Mouse (Mus musculus) adrenal gland, postnatal 36 days (tissue): ENCODE results near the gene Eif3g. TPM values are rescaled to one million over a fixed set of nuclear protein-coding genes. Genes with fewer than 3 reads are reported as not detected.

ENCODE experiments used
- DNase-seq, 2 experiments: peaks; one replicate each; pipeline ENCODE4 v3.0.0; 2021; ENCODE audit warnings: mixed read lengths in 1 of 2
- microRNA-seq: library from miRNA; unstranded; fragments of <30 nt; microRNA quantifications from one replicate; pipeline ENCODE4 v1.2.0, GENCODE M21; 2021
- total RNA-seq, 2 experiments: library from RNA; stranded (reverse); gene quantifications; 2 replicates each; pipeline ENCODE4 v1.2.3; 2021

Eif3g gene
- total RNA-seq, 2 experiments from 2014 or later, result 154 to 178 TPM

DNA sequence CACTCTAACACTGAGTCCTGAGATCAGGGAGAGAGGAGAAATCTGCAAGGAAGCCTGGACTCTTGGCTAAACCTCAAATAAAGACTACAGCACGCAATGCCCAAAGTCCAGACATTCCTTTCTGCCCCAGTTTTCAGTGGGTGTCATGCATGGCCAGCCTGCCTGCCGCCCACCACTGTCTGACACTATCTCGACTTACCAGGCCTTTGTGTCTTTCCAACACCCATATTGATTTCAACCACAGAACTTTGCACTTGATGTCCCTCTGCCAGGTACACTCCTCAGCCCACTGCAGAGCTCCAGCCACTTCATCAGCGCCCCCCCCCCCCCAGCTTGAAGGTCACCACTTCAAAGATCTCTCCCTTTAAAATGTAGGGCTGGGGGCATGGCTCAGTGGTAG is 36.2 kb downstream of the Eif3g start:
- no peak for DNase-seq

DNA sequence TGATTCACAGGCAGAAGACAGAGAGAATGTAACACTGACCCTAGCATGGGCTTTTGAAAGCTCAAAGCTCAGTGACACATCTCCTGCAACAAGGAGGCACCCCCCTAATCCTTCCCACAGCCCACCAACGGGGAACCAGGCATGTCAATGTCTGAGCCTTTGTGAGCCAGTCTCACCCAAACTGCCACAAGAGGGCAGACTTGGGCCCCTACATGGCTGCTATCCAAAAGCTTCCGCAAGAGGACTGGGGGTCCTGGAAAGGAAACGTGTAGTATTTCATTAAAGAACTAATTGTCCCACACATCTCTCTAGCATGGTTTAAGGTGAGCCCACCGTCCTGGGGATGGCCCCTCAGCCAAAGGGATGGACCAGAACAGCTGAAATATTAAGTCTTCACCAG is 36.6 kb downstream of the Eif3g start:
- DNase-seq, result peak in 1 of 2 experiments; percentile 61

DNA sequence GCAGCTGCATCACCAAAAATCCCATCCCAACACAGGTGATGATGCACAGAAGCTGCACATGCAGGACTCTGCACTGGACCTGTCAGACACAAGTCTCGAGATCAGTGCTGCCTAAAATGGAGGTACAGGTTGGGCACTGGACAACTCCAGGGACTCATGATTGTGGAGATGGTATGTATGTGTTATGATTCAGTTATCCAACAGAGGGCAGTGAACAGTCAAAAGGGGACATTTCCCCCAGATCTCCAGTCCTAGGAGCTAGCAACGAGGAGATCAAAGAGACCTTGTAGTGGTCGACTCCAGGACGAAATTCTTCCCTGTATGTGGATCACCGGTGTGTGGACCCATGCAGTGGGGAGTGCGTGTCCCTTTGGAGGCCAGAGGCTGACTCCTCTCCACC is 38.5 kb downstream of the Eif3g start:
- no peak for DNase-seq

- peak; percentile 58 to 59 for DNase-seq
Observed at GRCm38 (mm10) chr9:20857131-20857530, 41.3 kb downstream of the Eif3g start.

- no peak for DNase-seq
Observed at GRCm38 (mm10) chr9:20850179-20850578, 48.2 kb downstream of the Eif3g start.

Small RNA genes within 50 kb of the gene (microRNA-seq; reads per million reads assigned to microRNA genes)
- gene Mir7081, result 1.2 reads per million

Other genes with a start within 250 kb of the Eif3g start
- gene Pin1, start 246.5 kb downstream of the Eif3g start, total RNA-seq, result 10 to 100 TPM; 24.5 to 27.8 TPM
- under 1 TPM; 0.79 TPM for gene Olfm2, start 152.3 kb downstream of the Eif3g start, total RNA-seq
- 100 to 1,000 TPM; 187 to 205 TPM for gene Col5a3, start 83.6 kb downstream of the Eif3g start, total RNA-seq
- not detected for gene Rdh8, start 80.1 kb downstream of the Eif3g start, total RNA-seq
- gene A230050P20Rik, start 30.0 kb downstream of the Eif3g start, total RNA-seq, result 10 to 100 TPM; 19.1 to 20.4 TPM
- 1 to 10 TPM; 3.2 to 3.5 TPM for gene Angptl6, start 18.9 kb downstream of the Eif3g start, total RNA-seq
- 10 to 100 TPM; 26.6 to 45.4 TPM for gene Ppan, start 10.4 kb downstream of the Eif3g start, total RNA-seq
- 10 to 100 TPM; 42.9 to 59.7 TPM for gene Dnmt1, start 61.3 kb upstream of the Eif3g start, total RNA-seq
- 10 to 100 TPM; 16.5 to 19.2 TPM for gene S1pr2, start 78.2 kb upstream of the Eif3g start, total RNA-seq
- gene Mrpl4, start 104.1 kb upstream of the Eif3g start, total RNA-seq, result 100 to 1,000 TPM; 122 to 130 TPM
- gene Icam1, start 117.4 kb upstream of the Eif3g start, total RNA-seq, result 10 to 100 TPM; 10.7 to 14.8 TPM
- 1 to 10 TPM; 1.9 to 2.8 TPM for gene Icam4, start 130.8 kb upstream of the Eif3g start, total RNA-seq
- gene Icam5, start 133.4 kb upstream of the Eif3g start, total RNA-seq, result under 1 TPM; 0.10 to 0.20 TPM
- gene Zglp1, start 168.5 kb upstream of the Eif3g start, total RNA-seq, result not detected
- gene Gm49373, start 174.5 kb upstream of the Eif3g start, total RNA-seq, result under 1 TPM; 0.30 to 0.46 TPM
- 10 to 100 TPM; 33.8 to 42.2 TPM for gene Fdx1l, start 175.0 kb upstream of the Eif3g start, total RNA-seq
- under 1 TPM; 0.60 to 0.82 TPM for gene Gm38431, start 193.4 kb upstream of the Eif3g start, total RNA-seq
- 10 to 100 TPM; 50.0 to 57.1 TPM for gene Raver1, start 193.4 kb upstream of the Eif3g start, total RNA-seq
- 10 to 100 TPM; 14.6 to 15.2 TPM for gene Tyk2, start 232.6 kb upstream of the Eif3g start, total RNA-seq